Mouse (Mus musculus) liver, postnatal 0 days (tissue): ENCODE results near the gene Mlxip.

Experiments
- CTCF ChIP-seq: sonication (generic); IDR thresholded peaks from 2 replicates; pipeline ENCODE4 v1.5.1; 2016; ENCODE audit warnings: antibody characterized with exemption, low read depth
- EP300 ChIP-seq: IDR thresholded peaks from 2 replicates; pipeline ENCODE4 v1.6.1; 2016; ENCODE audit warnings: antibody characterized with exemption, low read depth, mild to moderate bottlenecking

GRCm38 (mm10) chr5:123489112-123489785, 94.7 kb downstream of the Mlxip start, which contains the start of the genes Lrrc43 and Il31:
- no peak for TF ChIP-seq CTCF
- no peak for TF ChIP-seq EP300
